Mouse (Mus musculus) left cerebral cortex, adult 6 months (tissue): Measurements from ENCODE around the gene Flywch2. TPM values are rescaled to one million over a fixed set of nuclear protein-coding genes. Genes with fewer than 3 reads are reported as not detected.

Experiments used
- long read RNA-seq, 2 experiments: library from polyadenylated mRNA; unstranded; transcript quantifications; one replicate each; pipeline ENCODE4 v2.0.0; 2019 to 2020
- polyA plus RNA-seq: library from polyadenylated mRNA; unstranded; fragments of <200 nt; fragmentation: Nextera tagmentation; gene quantifications from 2 replicates; pipeline ENCODE4 v1.2.3, GENCODE M21; 2021

Flywch2 gene
- polyA plus RNA-seq = 28.8 and 29.4 TPM in 2 replicates
- long read RNA-seq, experiment 1, transcript Flywch2-201 (3 exons, 694 nt) = major isoform, 7 of 13 reads
- long read RNA-seq, experiment 1, partial matches to known transcripts = 2 of 13 reads
- long read RNA-seq, experiment 1, other reads (novel, unspliced or antisense) = 4 of 13 reads
- long read RNA-seq, experiment 2, transcript Flywch2-201 (3 exons, 694 nt) = major isoform, 17 of 26 reads
- long read RNA-seq, experiment 2, partial matches to known transcripts = 2 of 26 reads
- long read RNA-seq, experiment 2, other reads (novel, unspliced or antisense) = 7 of 26 reads

GRCm38 (mm10) chr17:23785561-23786471, at the start of gene Flywch2:
Gene Flywch2 (minus strand): TSS chr17:23786081.

GRCm38 (mm10) chr17:23829064-23829619, 43.3 kb upstream of the Flywch2 start, which contains the start of gene Elob:
Gene Elob (minus strand): TSS chr17:23829136.

GRCm38 (mm10) chr17:23790269-23791078, 4.6 kb upstream of the Flywch2 start, which contains the start of gene Srrm2:
Gene Srrm2 (plus strand): TSS chr17:23790532.

GRCm38 (mm10) chr17:23771284-23772218, 14.3 kb downstream of the Flywch2 start, which contains the start of gene Flywch1:
Gene Flywch1 (minus strand): TSS chr17:23771602.

GRCm38 (mm10) chr17:23745301-23746251, 40.3 kb downstream of the Flywch2 start, which contains the start of gene Kremen2:
Gene Kremen2 (minus strand): TSS chr17:23745833.

GRCm38 (mm10) chr17:23740598-23741021, 45.3 kb downstream of the Flywch2 start, which contains the start of gene Paqr4:
Gene Paqr4 (minus strand): TSS chr17:23740867.

Other genes with a start within 250 kb of the Flywch2 start
- 7.5 and 9.3 TPM in 2 replicates for gene Zfp213, start 221.8 kb downstream of the Flywch2 start, polyA plus RNA-seq
- 14.4 TPM in 2 replicates for gene Zfp13, start 186.6 kb downstream of the Flywch2 start, polyA plus RNA-seq
- 0.06 TPM in 1 of 2 replicates, not detected in the other for gene Zscan10, start 185.2 kb downstream of the Flywch2 start, polyA plus RNA-seq
- 0.03 and 0.06 TPM in 2 replicates for gene Mmp25, start 140.8 kb downstream of the Flywch2 start, polyA plus RNA-seq
- gene Bicdl2, start 125.6 kb downstream of the Flywch2 start, polyA plus RNA-seq = not detected in 2 replicates
- 212 and 288 TPM in 2 replicates for gene Hcfc1r1, start 112.5 kb downstream of the Flywch2 start, polyA plus RNA-seq
- 6.0 and 8.1 TPM in 2 replicates for gene Thoc6, start 112.2 kb downstream of the Flywch2 start, polyA plus RNA-seq
- 8.0 and 11.9 TPM in 2 replicates for gene Tnfrsf12a, start 108.6 kb downstream of the Flywch2 start, polyA plus RNA-seq
- gene Cldn6, start 106.8 kb downstream of the Flywch2 start, polyA plus RNA-seq = not detected in 2 replicates
- gene Cldn9, start 102.1 kb downstream of the Flywch2 start, polyA plus RNA-seq = not detected in 2 replicates
- gene 1520401A03Rik, start 63.3 kb downstream of the Flywch2 start, polyA plus RNA-seq = not detected in 2 replicates
- gene Pkmyt1, start 59.7 kb downstream of the Flywch2 start, polyA plus RNA-seq = 1.8 and 4.4 TPM in 2 replicates
- 121 and 122 TPM in 2 replicates for gene Paqr4, start 45.2 kb downstream of the Flywch2 start, polyA plus RNA-seq
- 1.5 and 2.2 TPM in 2 replicates for gene Kremen2, start 40.2 kb downstream of the Flywch2 start, polyA plus RNA-seq
- 294 and 331 TPM in 2 replicates for gene Flywch1, start 14.5 kb downstream of the Flywch2 start, polyA plus RNA-seq
- gene Srrm2, start 4.5 kb upstream of the Flywch2 start, polyA plus RNA-seq = 120 and 290 TPM in 2 replicates
- 1,419 and 1,447 TPM in 2 replicates for gene Elob, start 43.1 kb upstream of the Flywch2 start, polyA plus RNA-seq
- not detected in 2 replicates for gene Prss33, start 50.0 kb upstream of the Flywch2 start, polyA plus RNA-seq
- not detected in 2 replicates for gene Prss32, start 57.8 kb upstream of the Flywch2 start, polyA plus RNA-seq
- gene Prss41, start 58.1 kb upstream of the Flywch2 start, polyA plus RNA-seq = 0.11 and 0.18 TPM in 2 replicates
- not detected in 2 replicates for gene Prss21, start 82.0 kb upstream of the Flywch2 start, polyA plus RNA-seq
- not detected in 2 replicates for gene Dcpp1, start 94.8 kb upstream of the Flywch2 start, polyA plus RNA-seq
- not detected in 2 replicates for gene Dcpp2, start 94.8 kb upstream of the Flywch2 start, polyA plus RNA-seq
- not detected in 2 replicates for gene Dcpp3, start 131.4 kb upstream of the Flywch2 start, polyA plus RNA-seq
- not detected in 2 replicates for gene Sbp, start 155.6 kb upstream of the Flywch2 start, polyA plus RNA-seq
- gene Sbpl, start 169.2 kb upstream of the Flywch2 start, polyA plus RNA-seq = not detected in 2 replicates
- 0.21 and 0.48 TPM in 2 replicates for gene Prss30, start 194.5 kb upstream of the Flywch2 start, polyA plus RNA-seq
- 3.7 and 5.0 TPM in 2 replicates for gene Prss22, start 212.0 kb upstream of the Flywch2 start, polyA plus RNA-seq